Mouse (Mus musculus): ENCODE results near the gene Aloxe3.

The Aloxe3 gene

DNA sequence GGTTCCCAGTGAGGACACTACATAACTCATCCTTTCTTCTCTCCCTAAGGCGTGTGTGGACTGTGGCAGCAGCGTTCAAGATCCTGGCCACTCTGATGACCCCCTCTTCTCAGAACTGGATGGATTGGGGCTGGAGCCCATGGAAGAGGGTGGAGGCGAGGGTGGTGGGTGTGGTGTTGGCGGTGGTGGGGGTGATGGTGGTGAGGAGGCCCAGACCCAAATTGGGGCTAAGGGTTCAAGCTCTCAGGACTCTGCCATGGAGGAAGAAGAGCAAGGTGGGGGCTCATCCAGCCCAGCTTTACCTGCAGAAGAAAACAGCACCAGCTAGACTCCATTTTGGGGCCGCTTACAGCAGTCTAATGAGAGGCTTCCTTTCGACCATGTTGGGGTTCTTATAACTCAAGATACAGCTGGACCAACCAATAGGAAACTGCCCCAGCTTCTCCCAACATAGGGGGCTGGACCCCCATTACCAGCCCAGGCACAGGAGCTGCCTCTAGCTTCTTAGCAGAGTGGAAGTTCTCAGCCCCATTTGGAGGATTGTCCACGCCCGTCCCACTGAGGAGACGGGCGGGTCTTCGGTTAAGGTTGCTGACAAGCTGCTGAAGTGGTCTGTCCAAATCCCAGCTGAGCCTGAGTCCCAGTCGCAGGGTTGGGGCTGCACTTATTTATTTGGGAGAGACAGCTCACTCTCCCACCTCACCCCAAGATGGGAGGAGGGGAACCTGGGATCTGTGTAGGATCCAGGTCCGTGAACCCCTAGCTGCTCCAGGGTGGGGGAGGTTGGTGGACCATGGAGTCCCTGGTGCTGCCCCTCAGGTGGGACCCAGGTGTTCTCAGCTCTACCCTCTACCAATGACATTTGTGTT, 16.4 kb upstream of the Aloxe3 start:
- DNase-seq (ENCODE audit: low read depth, low spot score): no peak

DNA sequence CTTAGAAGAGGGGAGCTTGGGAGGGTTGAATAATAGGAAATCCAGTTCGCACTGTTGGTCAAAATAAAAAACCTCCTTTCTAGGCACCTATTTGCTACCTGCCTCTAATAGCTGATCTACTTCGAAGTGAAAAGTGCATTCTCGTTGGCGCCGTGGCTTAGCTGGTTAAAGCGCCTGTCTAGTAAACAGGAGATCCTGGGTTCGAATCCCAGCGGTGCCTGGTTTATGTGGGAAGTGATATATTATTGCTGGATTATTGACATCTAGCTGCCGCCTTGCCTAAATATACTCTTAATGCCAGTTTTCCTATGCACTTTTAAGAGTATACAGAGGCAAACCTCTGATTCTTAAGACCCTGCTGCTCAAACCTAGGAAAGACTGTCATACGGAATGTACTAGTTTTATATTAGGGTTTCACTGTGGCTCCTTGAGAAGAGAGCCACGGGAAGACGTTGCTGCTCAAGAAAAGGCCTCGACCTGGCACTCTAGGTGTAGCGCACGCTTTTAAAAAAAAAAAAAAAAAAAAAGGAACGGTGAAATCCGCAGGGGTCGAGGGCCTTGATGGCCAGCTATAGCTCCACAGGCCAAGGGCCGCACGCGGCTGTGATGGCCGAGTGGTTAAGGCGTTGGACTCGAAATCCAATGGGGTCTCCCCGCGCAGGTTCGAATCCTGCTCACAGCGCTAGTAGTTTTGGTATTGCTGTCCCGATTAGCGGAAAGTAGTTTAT, 15.2 kb upstream of the Aloxe3 start:
- DNase-seq (ENCODE audit: low read depth, low spot score): peak; percentile 95

DNA sequence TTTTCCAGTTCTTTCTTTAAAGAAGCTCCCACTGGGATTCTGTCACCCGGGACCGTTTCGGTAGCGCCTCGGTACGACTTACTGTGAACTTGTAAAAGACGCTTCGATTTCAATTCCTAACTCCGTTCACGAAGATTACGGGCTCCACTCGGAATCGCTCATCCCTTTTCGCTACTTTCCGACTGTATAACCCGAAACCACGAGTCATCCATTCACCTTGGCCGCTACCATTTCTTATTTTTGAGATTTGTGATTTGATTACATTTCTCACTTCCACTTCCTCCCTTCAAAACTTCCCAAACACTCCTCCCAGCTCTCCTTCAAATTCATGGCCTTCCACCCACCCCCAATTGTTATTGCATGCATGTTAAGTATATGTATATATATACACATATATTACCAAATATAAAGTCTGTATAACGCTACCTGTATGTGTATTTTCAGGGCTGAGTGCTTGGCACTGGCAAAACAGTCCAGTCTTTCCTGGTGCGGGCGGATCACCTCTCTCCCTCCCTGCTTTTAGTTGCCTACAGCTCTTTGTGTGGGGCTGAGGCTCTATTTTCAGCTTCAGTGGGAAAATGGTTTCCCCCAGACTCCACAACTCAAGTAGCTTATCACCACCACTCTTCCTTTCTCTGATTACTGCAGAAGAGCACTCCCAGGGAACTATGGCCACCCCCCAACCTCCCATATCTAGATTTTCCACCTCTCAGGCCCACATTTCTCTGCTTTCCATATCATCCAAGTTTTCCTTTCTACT, 14.5 kb upstream of the Aloxe3 start:
- DNase-seq (ENCODE audit: low read depth, low spot score): no peak

DNA sequence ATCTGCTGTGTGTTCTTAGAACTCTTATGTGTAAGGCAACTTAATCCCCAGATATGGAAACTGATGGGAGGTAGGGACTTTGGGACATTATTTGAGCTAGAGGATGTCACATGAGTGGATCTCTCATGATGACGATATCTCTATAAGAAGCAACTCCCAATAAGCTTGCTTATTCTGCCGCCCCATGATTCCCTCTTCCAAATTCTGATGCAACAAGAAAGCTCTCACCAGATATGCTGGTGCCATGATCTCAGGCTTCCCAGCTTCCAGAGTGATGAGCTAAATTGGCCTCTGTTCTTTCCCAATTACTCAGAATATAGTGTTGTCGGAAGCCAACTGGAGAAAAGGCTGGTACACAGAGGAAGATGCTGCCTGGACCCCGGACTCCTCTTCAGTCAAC, 13.8 kb upstream of the Aloxe3 start:
- no peak for DNase-seq (ENCODE audit: low read depth, low spot score)

DNA sequence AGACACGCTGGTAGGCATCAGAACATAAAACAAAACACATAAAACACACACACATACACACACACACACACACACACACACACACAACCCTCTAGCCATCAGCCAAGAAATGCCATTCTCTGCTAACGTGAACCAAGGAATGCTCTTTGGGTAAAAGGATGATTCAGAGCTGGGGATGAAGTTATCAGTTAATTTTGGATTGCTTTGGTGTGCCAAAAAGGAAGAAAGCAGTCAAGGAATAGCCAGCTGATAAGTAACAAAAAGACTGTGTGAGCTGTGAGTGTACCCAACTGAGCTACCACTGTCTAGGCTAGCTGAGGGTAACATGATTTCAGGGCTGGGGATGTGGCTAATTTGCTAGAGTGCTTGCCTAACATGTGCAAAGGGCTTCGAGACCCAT, 11.7 kb upstream of the Aloxe3 start:
- no peak for DNase-seq (ENCODE audit: low read depth, low spot score)

DNA sequence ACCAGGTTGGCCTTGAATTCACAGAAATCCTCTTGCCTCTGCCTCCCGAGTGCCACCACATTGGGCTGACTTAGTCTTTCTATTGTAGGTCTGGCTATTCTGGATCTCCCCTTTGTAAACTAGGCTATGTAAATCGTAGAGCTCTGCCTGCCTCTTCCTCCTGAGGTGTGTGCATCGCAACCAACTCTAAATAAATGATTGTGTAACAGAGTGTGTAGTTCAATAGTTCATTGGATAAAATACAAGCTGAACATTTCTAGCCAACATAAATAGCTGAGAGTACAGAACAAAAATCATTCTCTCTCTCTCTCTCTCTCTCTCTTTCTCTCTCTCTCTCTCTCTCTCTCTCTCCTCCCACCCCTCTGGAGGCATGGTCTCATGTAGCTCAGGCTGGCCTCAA, 11.1 kb upstream of the Aloxe3 start:
- no peak for DNase-seq (ENCODE audit: low read depth, low spot score)

DNA sequence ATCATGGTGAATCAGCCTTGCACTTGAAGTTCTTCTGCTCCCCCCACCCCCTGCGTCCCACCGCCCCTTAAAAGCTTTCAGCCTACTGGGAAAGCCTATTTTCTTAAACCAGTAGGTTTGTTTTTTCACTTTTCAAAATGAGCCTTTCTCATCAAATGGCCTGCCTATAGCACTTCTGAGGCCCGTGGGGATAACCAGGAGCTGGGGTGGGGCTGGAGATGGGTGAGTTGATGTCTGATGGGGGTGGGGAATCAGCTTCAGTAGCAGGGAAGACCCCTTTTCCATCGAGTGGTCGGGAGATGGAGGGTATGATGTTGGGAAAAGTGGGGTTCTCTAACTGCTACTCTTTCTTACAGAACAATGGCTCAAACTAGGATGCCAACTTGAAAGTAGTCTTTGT, 8.9 kb upstream of the Aloxe3 start:
- DNase-seq (ENCODE audit: low read depth, low spot score): no peak

DNA sequence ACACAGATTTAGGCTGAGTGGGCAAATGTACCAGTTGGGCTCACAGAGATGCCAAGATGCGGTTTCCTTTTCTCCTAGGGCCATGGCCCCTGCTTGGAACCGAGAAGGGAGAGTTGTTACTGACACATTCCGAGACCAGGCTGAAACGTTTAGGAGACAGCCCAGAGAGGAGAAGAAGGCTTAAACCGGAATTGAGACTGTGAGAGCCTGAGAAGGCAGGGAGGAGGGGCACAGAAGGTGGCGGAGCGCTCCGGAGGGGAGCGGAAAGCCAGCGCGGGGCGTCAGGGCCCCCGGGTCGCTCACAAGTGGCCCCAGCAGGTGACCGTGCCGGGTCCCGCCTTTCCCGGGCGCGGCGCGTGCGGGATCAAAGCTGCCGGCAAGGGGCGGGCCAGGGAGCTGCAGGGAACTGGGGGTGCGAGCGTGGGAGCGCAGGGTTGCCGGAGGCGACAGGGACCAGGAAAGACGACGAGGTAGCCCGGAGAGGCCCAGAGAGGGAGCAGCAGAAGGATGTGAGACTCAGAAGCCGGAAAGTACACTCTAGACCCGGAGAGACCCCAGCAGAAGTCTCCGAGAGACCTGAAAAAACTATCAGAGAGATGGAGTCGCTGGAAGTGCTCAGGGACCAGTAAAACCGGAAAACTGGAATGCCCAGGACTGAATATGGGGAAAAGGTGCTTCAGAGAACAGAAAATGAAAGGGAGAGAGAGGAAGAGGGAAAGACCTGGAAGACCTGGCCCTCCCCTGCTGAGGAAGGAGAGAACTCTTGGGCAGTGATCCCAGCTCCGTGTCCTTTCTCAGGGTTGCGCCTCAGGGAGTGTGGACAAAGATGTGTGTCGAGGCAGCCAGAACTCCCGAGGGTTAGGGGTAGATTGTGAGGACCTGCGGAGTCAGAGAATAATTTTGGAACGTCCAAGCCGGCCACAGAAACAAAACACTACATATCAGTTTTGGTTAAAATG, 7.7 kb upstream of the Aloxe3 start:
- DNase-seq (ENCODE audit: low read depth, low spot score): peak; percentile 64

DNA sequence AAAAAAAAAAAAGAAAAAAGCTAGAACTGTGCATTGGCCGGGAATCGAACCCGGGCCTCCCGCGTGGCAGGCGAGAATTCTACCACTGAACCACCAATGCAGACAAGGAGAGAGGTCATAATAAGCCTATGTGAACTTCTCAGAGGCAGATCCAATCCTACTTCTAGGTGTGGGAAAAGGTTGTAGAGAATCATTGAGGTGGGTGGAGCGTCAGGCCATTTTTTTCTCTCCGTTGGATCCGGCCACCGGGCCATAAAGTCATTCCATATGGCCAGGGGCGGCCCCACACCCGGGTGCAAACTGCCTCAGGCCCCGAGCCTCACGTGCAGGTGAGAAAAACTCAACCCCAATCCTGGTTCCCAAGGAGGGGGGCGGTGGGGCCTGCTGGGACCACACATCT, 6.9 kb upstream of the Aloxe3 start:
- peak; percentile 84 for DNase-seq (ENCODE audit: low read depth, low spot score)

DNA sequence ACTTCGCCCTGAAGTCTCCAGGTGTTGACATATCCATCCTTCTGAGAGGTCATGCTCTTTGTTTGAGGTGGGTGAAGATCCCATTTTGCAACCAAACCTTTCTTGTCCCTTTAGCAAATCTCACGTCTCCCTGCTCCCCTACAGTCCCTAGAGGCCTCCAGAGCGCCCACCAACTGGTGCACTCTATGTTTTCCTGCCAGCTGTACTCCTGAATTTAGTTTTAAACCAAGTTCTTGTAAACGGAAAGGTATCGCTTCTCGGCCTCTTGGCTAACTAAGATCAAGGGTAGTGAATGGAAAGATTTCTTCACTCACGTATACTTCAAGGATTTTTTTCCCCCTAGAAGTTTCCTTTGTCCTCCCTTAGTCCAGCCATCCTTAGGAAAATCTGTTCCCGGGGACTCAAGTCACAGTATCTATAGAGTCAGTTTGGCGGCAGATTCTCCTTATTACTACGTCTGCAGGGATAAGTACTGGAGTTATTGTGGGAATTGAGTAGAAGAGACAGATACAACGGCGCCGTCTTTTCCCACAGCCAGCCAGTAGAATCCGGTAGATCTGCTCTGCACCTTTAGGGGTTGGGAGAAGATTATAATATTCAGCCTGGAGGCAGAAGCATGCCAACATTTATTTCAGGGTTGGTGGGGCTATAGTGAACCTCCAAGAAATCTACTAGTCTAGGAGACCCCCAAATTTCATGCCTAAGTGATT, 6.1 kb upstream of the Aloxe3 start:
- no peak for DNase-seq (ENCODE audit: low read depth, low spot score)

DNA sequence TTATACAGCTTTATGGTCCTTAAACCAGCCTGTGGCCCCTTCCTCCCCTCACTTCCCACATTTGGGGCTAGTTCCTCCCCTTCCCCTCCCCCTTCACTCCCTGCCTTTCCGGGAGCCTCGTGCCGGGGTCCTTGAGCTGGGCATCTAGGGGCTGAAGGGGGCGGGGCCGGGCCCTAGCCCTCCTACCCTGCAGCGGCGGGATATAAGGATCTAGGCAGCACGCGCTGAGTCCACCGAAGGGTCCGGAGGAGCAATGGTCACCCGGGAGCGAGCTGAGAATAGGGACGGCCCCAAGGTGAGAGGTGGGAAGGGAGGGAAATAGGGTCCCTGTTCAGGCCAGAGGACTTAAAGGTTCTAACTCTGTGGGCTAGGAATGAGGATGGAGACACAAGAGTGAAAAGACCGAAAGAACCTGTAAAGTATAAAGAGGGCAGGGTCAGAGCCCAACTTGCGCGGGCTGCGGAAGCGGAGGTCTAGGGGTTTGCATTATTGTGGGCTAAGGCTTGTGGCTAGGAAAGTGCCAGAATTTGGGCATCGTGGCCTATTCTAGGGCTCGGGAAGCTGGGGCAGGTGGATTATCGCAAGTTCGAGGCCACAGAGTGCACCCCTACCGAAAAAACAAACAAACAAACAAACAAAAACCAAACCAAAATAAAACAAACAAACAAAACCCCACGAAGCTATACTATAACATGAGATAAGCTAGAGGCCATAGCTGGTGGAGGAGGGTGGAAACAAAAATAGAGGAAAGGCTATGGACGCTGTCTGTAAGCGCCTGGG, 5.3 kb upstream of the Aloxe3 start, which contains the start of gene Hes7:
TSS of gene Hes7 (plus strand) at position 184 of the 780 bp plus-strand sequence.
- no peak for DNase-seq (ENCODE audit: low read depth, low spot score)

DNA sequence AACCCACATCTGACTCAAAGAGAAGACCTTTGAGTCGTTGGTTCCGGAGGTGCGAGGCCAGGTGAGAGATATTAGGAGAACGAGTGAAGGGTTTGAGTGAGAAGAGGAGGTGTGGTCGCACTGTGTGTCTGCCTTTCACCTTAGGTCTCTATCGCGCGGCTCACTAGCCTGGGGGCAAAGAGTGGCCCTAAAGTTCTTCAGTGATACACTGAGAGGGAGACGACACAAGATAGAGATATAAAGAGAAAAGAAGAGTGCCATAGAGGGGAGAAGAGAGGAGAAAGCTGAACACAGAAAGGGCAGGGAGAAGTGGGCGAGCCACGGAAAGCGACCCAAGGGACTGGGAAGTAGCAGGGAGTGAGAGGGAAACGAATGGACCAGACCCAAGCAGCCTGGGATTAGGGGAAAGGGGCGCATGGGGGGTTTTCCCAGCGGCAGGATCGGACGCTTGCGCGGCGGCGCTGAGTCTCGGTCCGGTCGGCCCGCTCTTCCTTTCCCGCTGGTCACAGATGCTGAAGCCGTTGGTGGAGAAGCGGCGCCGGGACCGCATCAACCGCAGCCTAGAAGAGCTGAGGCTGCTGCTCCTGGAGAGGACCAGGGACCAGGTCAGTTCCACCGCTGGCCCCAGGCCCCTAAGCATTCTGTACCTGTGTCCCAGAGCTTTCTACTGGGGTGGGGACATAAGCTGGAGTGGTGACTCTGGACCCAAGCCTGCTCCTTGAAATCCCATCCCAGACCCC, 4.5 kb upstream of the Aloxe3 start:
- no peak for DNase-seq (ENCODE audit: low read depth, low spot score)

DNA sequence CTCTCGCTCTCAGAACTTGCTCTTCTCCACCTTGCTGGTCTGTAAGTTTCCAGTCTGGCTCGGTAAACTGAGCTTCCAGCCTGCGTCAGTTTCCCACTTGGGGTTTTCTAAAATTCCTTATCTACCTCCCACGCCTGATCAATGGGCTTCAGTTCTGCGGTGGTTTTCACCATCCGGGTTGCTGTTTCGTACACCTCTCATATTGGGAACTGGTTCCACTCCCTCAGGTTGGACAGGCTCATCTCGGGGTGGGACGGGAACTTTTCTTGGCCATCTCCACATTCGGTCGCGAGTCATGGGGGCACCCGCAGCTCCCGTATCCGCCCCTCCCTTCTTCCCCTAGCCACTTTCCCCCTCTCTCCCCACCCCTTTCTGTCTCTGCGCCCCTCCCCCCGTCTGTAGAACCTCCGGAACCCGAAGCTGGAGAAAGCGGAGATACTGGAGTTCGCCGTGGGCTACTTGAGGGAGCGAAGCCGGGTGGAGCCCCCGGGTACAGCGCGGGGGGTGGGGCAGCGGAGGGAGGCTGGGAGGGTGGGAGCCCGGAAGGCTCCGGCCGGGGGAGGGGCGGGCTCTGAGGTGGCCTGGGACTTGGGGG, 3.9 kb upstream of the Aloxe3 start:
- DNase-seq (ENCODE audit: low read depth, low spot score): peak; percentile 81

DNA sequence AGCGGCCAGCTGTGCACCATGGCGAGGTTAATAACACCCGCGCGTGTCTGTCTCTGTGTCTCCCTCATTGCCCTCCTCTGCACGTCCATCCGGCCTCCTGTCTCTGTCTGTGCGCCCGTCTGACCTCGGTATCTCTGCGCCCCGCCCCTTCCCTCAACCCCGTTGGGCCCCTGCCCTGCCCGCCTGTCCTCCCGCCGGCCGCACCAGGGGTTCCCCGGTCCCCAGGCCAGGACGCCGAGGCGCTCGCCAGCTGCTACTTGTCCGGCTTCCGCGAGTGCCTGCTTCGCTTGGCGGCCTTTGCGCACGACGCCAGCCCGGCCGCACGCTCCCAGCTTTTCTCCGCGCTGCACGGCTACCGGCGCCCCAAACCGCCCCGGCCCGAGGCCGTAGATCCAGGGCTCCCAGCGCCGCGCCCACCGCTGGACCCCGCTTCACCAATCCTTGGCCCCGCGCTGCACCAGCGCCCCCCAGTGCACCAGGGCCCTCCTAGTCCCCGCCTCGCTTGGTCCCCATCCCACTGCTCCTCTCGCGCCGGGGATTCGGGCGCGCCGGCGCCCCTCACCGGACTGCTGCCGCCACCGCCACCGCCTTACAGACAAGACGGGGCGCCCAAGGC, 3.3 kb upstream of the Aloxe3 start, which contains the start of gene 9130213A22Rik:
TSS of gene 9130213A22Rik (minus strand) at position 254 of the 616 bp plus-strand sequence.
- peak; percentile 84 for DNase-seq (ENCODE audit: low read depth, low spot score)

DNA sequence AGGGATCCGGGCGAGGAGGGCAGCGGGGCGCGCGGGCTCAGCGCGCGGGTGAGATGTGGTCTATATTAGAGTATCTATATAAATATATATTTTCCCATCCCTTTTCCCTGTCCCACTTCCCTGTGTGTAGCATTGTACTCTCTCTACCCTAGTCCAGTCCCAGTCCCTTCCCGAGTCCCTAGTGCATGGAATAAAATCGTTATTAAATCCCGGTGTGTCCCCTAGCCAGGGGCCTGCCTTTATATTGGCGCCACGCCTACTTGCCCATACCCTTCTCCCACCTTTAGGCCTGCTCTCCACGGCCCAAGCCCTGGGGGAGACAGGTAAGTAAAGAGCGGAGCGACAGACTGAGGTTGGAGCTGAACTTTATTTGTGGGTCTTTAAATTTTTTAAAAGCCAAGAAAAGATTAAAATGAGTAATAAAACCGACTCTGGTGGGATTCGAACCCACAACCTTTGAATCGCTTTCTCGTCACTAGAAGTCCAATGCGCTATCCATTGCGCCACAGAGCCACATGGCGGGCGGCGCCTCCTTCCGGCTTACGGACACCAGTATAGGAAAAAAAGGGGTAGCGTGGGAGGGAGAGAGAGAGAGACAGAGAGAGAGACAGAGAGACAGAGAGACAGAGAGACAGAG, 2.5 kb upstream of the Aloxe3 start:
- DNase-seq (ENCODE audit: low read depth, low spot score): peak; percentile 88

DNA sequence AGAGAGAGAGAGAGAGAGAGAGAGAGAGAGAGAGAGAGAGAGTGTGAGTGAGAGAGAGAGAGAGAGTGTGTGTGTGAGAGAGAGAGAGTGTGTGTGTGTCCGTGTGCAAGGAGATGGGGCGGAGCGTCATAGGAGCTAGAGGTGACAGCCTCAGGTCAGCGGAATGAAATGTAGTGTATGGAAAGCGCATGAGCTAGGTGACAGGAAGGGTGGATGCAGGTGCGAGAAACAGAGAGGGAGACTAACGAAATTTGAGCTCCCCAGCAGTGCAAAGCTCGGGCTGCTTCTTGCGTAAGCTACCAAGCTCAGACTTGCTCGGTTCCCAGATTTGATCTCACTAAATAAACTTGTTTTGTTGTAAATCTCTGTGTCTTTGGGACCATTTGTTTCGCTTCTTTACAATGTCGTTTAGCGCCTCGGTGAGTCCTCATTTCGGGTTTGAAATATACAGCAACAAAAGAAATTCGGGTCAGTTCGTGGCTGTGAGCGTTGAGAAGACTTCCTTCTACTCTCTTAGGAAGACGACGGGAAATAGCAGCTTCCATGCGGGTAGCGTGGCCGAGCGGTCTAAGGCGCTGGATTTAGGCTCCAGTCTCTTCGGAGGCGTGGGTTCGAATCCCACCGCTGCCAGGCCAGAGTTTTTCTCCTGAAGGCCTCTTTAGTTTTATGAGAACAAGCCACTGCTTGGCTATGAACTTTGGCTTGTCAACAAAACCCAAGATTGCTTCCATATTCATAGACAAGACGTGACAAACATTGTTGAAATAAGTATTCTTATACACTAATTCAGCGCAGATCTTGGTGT, 1.8 kb upstream of the Aloxe3 start:
- peak; percentile 95 for DNase-seq (ENCODE audit: low read depth, low spot score)

DNA sequence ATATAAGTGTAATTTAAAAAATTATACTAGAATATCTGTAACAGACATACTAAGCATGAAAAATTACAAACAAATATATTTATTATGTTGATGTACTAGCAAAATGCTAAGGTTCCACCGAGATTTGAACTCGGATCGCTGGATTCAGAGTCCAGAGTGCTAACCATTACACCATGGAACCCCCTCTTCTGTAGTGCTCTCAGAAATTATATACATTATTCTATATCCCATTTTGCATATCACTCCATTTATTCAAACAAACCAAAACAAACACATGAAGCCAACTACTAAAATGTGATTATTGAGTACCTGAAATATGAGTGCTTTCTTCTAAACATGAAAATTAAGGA, 1.2 kb upstream of the Aloxe3 start:
- no peak for DNase-seq (ENCODE audit: low read depth, low spot score)

Measured in ES-CJ7 (cell line).